Mouse (Mus musculus): ENCODE measurements around the gene Plekhm3. TPM values are rescaled to one million over a fixed set of nuclear protein-coding genes. Genes with fewer than 3 reads are reported as not detected.

Gene Plekhm3
- total RNA-seq, 2 experiments from 2014 or later, result 7.5 to 8.6 TPM

- intact Hi-C loops (cut with DNase I), result no loop called here
- no peak for DNase-seq
These were observed 115.7 kb downstream of the Plekhm3 start for GRCm38 (mm10) chr1:64840930-64841329.

DNA sequence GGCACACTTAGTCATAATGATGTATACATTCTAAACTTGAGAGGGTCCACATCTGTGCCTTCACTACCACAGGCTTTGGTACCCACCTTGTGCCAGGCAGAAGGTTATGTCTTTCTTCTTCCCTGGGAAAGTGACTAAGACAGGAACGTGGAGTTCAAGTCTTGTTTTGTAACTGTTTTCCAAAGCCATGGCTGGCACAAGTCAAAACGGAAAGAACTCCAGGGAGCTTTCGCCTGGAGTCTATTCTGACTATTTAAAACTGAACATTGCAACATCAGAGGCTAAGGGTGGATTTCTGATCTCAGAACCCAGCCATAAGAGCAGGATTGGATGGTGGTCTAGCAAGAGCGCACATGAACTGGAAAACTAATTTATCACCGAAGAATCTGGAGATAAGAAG, 120.0 kb downstream of the Plekhm3 start:
- DNase-seq, result no peak
- intact Hi-C loops (cut with DNase I), result loop anchor here (5.0 kb wide), 1 partner anchor 44 kb away; no protein-coding TSS in a partner anchor

DNA sequence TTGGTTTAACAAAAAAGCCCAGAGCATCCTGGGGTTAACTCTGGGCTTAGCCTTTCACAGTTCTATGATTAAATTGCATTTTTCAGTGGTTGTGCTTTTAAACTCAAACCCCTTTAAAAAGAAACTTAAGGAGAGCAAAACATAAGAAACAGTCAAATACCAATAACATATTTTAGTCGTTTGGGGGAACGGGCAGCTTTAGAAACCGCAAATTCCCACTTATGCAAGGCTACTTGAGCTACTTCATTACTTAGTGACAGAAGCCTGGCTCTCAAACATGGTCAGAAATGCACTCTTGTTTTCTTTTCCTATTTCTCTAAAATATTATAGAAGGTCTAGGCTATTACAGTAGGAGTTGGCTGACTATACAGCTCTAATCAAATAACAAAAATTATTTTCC, 120.5 kb downstream of the Plekhm3 start:
- intact Hi-C loops (cut with DNase I), result loop anchor here (5.0 kb wide), 1 partner anchor 44 kb away; no protein-coding TSS in a partner anchor
- no peak for DNase-seq

DNA sequence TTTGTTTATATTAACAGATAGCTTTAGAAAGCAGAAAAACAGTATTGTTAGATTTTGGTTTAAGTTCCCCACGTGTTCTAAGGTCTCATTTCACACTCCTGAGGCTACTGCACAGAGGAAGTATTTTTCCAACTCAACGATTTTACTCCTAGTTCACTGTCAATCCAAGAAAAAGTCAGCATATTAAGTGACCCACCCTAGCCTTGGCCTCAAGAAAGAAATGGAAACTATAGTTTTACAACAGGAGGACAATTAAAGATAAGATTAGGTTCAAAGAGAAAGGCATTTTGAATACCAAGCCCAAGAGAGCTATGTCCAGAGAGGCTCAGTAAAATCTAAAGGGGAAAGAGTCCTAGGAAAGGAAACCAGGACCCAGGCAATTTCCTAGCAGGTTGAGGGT, 125.1 kb downstream of the Plekhm3 start:
- intact Hi-C loops (cut with DNase I), result no loop called here
- no peak for DNase-seq

DNA sequence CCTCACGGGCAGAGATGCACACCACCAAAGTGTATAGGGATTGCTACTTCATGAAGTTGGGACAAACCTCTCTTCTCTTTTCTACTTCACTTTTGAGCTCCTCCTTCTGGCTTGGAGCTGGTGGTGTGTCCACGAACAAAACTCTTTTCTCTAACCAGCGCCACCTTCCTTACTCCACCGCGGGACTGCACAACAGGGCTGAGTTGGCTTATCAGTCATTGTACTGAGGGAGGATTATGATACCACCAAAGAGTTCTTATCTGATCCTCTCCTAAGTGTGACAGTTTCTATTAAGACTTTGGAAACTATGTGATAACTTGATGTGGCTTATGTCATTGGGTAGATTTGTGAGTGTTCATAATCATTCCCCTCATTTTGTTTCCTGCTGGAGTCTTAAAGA, 129.2 kb downstream of the Plekhm3 start:
- intact Hi-C loops (cut with DNase I), result no loop called here
- no peak for DNase-seq

- intact Hi-C loops (cut with DNase I), result no loop called here
- no peak for DNase-seq
These were observed 130.1 kb downstream of the Plekhm3 start for GRCm38 (mm10) chr1:64826348-64827103.

- DNase-seq, result no peak
- intact Hi-C loops (cut with DNase I), result no loop called here
These were observed 133.1 kb downstream of the Plekhm3 start for GRCm38 (mm10) chr1:64823564-64823963.

DNA sequence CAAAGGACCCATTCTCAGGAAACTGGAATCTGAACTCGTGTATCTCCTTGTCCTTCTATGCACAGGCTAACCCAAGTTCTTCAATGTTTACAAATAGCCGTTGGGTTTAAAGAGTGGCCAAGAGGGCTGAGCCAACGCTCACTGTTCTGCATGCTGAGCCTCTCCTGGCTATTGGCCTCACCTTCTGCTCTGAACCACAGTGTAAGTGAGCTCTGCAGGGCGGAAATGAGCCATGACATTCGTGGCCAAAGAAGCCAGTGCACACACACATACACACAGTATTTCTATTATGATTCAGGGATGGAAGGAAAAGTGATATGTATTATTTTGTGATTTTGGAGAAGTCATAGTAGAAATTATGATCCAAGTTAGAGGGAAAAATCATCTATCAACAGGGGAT, 138.9 kb downstream of the Plekhm3 start:
- intact Hi-C loops (cut with DNase I), result no loop called here
- no peak for DNase-seq

GRCm38 (mm10) chr1:64813182-64813581, 143.4 kb downstream of the Plekhm3 start:
- intact Hi-C loops (cut with DNase I), result no loop called here
- no peak for DNase-seq

- no peak for DNase-seq
- intact Hi-C loops (cut with DNase I), result no loop called here
These were observed 144.7 kb downstream of the Plekhm3 start for GRCm38 (mm10) chr1:64811956-64812355.

GRCm38 (mm10) chr1:64809085-64809484, 147.5 kb downstream of the Plekhm3 start:
- intact Hi-C loops (cut with DNase I), result no loop called here
- DNase-seq, result no peak

DNA sequence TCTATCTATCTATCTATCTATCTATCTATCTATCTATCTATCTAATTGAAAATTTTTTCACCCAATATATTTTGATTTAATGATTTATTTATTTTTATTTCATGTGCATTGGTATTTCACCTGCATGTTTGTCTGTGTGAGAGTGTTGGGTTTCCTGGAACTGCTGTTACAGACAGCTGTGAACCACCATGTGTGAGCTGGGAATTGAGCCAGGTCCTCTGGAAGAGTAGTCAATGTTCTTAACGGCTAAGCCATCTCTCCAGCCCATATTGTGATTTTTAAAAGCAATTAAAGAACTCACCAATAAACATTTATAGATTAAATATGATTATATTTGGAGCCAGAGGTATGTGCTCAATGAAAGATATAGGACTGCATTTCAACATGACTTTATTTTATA, 148.9 kb downstream of the Plekhm3 start:
- intact Hi-C loops (cut with DNase I), result no loop called here
- no peak for DNase-seq

DNA sequence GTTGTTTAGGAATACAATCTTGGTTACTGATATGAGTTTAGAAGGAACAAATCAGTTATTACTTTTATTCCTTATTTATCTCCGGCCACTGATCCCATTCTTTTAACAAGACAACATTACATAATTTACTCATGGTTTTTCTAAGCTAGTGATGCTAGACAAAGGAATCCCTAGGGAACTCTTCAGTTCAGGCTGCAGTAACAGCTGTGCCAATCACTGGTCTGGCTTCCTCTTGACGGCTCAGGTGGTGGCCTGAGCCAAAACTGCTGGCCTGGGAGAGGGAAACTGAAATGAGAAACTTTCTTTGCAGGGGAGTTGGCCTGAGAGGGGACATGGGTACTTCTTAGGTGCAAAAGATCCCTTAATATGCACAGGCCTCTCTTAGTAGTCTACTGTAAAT, 151.4 kb downstream of the Plekhm3 start:
- intact Hi-C loops (cut with DNase I), result no loop called here
- DNase-seq, result no peak

GRCm38 (mm10) chr1:64802631-64803030, 154.0 kb downstream of the Plekhm3 start:
- DNase-seq, result no peak
- intact Hi-C loops (cut with DNase I), result no loop called here

DNA sequence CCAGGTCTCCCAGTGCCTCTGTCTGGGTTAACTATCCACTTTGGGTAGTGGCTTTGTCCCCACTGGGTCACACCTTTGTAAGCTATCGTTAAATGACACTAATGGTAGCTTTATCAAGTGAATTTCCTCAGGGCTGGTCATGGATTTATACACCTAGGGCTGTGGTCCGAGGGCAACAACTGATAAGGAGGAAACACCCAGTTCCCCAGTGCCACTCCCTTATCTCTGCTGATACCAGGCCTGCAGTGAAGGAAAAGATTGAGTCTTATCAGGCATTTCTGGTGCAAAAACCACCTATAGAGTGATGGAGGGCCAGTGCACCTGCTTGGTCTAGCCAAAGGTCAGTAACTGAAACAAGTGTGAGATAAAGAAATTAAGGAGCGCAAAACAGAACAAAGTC, 159.0 kb downstream of the Plekhm3 start:
- DNase-seq, result no peak
- intact Hi-C loops (cut with DNase I), result no loop called here

DNA sequence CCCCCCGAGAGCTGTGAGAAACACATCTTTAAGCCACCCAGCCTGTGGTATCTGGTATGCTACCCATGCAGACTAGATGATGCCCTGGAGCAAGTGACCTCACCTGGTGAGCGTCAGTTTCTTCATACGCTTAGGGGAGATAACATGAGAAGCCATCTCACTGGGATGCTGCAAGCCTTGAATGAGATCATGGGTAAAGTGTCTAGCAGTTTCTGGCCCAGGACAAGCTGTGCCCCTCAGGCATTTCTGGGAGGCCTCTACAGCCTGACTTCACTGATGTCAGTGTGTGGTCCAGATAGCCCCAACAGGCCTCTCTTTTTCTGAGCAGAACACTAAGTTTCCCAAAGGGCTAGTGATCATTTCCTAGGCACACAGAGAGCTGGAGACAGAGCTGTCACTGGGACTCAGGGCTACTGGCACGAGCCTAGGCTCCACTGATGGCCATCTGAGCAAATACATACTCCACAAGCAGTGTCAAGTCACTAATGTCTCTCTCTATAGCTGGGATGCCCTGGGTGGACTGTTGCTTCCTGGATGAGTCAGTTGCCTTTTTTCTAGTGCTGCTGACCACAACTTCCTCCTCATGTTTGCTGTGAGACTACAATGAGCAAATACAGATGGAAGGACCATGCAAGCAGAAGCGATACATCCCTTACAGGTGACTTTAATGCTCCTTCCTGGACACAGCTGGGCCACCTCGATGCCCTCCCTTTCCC, 159.6 kb downstream of the Plekhm3 start:
- no peak for DNase-seq
- intact Hi-C loops (cut with DNase I), result no loop called here

DNA sequence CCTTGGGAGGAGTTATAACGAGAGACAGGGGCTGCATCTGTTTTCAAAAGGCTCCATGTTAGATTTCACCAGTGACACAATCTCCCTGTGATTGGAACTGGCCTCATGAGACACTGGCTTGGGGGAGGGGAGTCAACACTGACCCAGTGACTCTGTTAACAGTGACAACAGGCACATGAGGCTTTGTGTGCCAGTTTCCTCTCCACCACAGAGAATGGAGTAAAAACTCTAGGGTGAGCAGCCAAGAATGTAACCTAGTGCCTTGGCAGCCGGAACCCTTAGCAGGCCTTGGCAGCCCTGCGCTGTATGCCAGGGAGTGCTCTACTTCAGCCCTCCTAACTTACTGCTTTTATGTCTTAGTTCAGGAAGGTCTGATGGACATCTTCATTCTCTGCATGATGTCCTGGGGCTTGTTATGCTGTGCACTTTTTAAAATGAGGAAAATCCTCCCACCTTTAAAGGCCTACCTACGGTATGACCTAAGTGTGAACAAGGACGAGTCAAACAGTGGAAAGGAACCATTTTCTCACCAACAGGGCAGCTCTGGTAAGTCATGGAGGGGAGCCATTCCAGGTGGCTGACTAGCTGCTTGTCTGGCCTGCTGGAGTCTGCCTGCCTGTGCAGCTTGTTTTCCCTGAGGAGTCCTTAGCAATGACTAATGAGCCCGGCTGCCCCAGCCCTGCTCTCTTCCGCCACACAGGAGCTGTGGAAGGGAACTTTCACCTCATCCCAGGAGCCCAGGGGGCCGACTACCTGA, 161.2 kb downstream of the Plekhm3 start:
- DNase-seq, result peak; percentile 25 to 26
- intact Hi-C loops (cut with DNase I), result no loop called here

GRCm38 (mm10) chr1:64794096-64794495, 162.5 kb downstream of the Plekhm3 start:
- intact Hi-C loops (cut with DNase I), result loop anchor here (5.0 kb wide), 1 partner anchor 43 kb away; no protein-coding TSS in a partner anchor
- DNase-seq, result no peak

DNA sequence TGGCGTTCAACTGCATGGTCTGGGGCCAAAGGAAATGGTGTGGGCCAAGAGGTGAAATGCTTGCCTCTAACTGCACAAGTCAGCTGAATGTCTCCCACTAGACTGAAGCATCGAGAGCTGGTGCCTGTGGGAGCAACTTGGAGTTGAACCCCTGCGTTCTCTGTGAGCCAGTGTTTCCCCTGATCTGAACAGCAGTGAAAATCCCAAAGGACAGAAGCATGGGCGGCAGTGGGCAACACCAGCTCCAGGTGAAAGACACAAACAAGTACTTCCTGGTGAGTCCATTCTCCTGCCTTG, 163.4 kb downstream of the Plekhm3 start:
- DNase-seq, result no peak
- intact Hi-C loops (cut with DNase I), result loop anchor here (2.0 to 5.0 kb wide), 2 partner anchors 44 to 54 kb away; no protein-coding TSS in a partner anchor

- intact Hi-C loops (cut with DNase I), result loop anchor here (2.0 to 5.0 kb wide), 2 partner anchors 45 to 54 kb away; no protein-coding TSS in a partner anchor
- DNase-seq, result no peak
These were observed 163.9 kb downstream of the Plekhm3 start for GRCm38 (mm10) chr1:64792521-64793233.

GRCm38 (mm10) chr1:64791826-64792225, 164.8 kb downstream of the Plekhm3 start:
- peak; percentile 55 to 56 for DNase-seq
- intact Hi-C loops (cut with DNase I), result loop anchor here (2.0 to 5.0 kb wide), 2 partner anchors 45 to 53 kb away; no protein-coding TSS in a partner anchor

All from heart, postnatal 36 days (tissue).